Mouse (Mus musculus): ENCODE results near the gene Srm. TPM values are rescaled to one million over a fixed set of nuclear protein-coding genes. Genes with fewer than 3 reads are reported as not detected.

The Srm gene
- polyA plus RNA-seq, 1 experiment: 44.5 TPM

GRCm38 (mm10) chr4:148570693-148571295 lies 20.5 kb upstream of the Srm start:
- WGBS: 41% methylated on average over 9 of the region's 9 CpGs
- H3K4me3 ChIP-seq (ENCODE audit: low read depth, low read length): no peak overlapping the region
- H3K36me3 ChIP-seq (ENCODE audit: control insufficient read depth, insufficient read depth, low read length): peaks cover 73% of the 10 kb centered on the region
- no peaks in the 10 kb centered on the region for H3K27me3 ChIP-seq (ENCODE audit: control insufficient read depth, insufficient read depth, low read length)
- TF ChIP-seq POLR2A (IDR thresholded peaks at IDR 0.05; ENCODE audit: low read depth, low read length): no peak
- TF ChIP-seq CTCF (IDR thresholded peaks at IDR 0.05; ENCODE audit: extremely low read depth, insufficient read length, insufficient replicate concordance, low read depth, low read length): no peak
- peaks cover 12% of the 10 kb centered on the region; the same call in 1 of the 2 replicates for H3K4me1 ChIP-seq (ENCODE audit: control insufficient read depth, insufficient read depth, insufficient read length, low read length)
- no peak overlapping the region for H3K27ac ChIP-seq (ENCODE audit: insufficient read depth, low read depth, low read length)

GRCm38 (mm10) chr4:148573222-148573621 lies 18.1 kb upstream of the Srm start:
- H3K27me3 ChIP-seq (ENCODE audit: control insufficient read depth, insufficient read depth, low read length): no peaks in the 10 kb centered on the region
- 79% methylated on average over 7 of the region's 7 CpGs for WGBS
- peaks cover 66% of the 10 kb centered on the region for H3K36me3 ChIP-seq (ENCODE audit: control insufficient read depth, insufficient read depth, low read length)
- H3K4me1 ChIP-seq (ENCODE audit: control insufficient read depth, insufficient read depth, insufficient read length, low read length): peaks cover 12% of the 10 kb centered on the region; the same call in 1 of the 2 replicates
- no peak overlapping the region for H3K4me3 ChIP-seq (ENCODE audit: low read depth, low read length)
- H3K27ac ChIP-seq (ENCODE audit: insufficient read depth, low read depth, low read length): no peak overlapping the region
- TF ChIP-seq POLR2A (IDR thresholded peaks at IDR 0.05; ENCODE audit: low read depth, low read length): no peak
- no peak for TF ChIP-seq CTCF (IDR thresholded peaks at IDR 0.05; ENCODE audit: extremely low read depth, insufficient read length, insufficient replicate concordance, low read depth, low read length)

- H3K36me3 ChIP-seq (ENCODE audit: control insufficient read depth, insufficient read depth, low read length): peaks cover 44% of the 10 kb centered on the region
- H3K4me3 ChIP-seq (ENCODE audit: low read depth, low read length): no peak overlapping the region
- no peak for TF ChIP-seq POLR2A (IDR thresholded peaks at IDR 0.05; ENCODE audit: low read depth, low read length)
- TF ChIP-seq CTCF (IDR thresholded peaks at IDR 0.05; ENCODE audit: extremely low read depth, insufficient read length, insufficient replicate concordance, low read depth, low read length): no peak
- H3K4me1 ChIP-seq (ENCODE audit: control insufficient read depth, insufficient read depth, insufficient read length, low read length): no peaks in the 10 kb centered on the region
- H3K27ac ChIP-seq (ENCODE audit: insufficient read depth, low read depth, low read length): no peak overlapping the region
- H3K27me3 ChIP-seq (ENCODE audit: control insufficient read depth, insufficient read depth, low read length): no peaks in the 10 kb centered on the region
- WGBS: 86% methylated on average over 9 of the region's 9 CpGs
Measured at GRCm38 (mm10) chr4:148580765-148581164, 10.5 kb upstream of the Srm start.

- WGBS: 91% methylated on average over 5 of the region's 5 CpGs
Measured at GRCm38 (mm10) chr4:148581422-148581821, 9.9 kb upstream of the Srm start.

GRCm38 (mm10) chr4:148583257-148583656 lies 8.0 kb upstream of the Srm start:
- peaks cover 32% of the 10 kb centered on the region for H3K36me3 ChIP-seq (ENCODE audit: control insufficient read depth, insufficient read depth, low read length)
- H3K4me1 ChIP-seq (ENCODE audit: control insufficient read depth, insufficient read depth, insufficient read length, low read length): no peaks in the 10 kb centered on the region
- H3K27me3 ChIP-seq (ENCODE audit: control insufficient read depth, insufficient read depth, low read length): no peaks in the 10 kb centered on the region
- no peak overlapping the region for H3K4me3 ChIP-seq (ENCODE audit: low read depth, low read length)
- TF ChIP-seq POLR2A (IDR thresholded peaks at IDR 0.05; ENCODE audit: low read depth, low read length) (no peak), CTCF (IDR thresholded peaks at IDR 0.05; ENCODE audit: extremely low read depth, insufficient read length, insufficient replicate concordance, low read depth, low read length) (no peak)
- 63% methylated on average over 4 of the region's 4 CpGs for WGBS
- H3K27ac ChIP-seq (ENCODE audit: insufficient read depth, low read depth, low read length): no peak overlapping the region

More at GRCm38 (mm10) chr4:148581422-148581821, 9.9 kb upstream of the Srm start:
- Histone ChIP-seq H3K27ac (ENCODE audit: insufficient read depth, low read depth, low read length) (no peak overlapping the region), H3K27me3 (ENCODE audit: control insufficient read depth, insufficient read depth, low read length) (no peaks in the 10 kb centered on the region), H3K4me3 (ENCODE audit: low read depth, low read length) (no peak overlapping the region), H3K4me1 (ENCODE audit: control insufficient read depth, insufficient read depth, insufficient read length, low read length) (no peaks in the 10 kb centered on the region), H3K36me3 (ENCODE audit: control insufficient read depth, insufficient read depth, low read length) (peaks cover 38% of the 10 kb centered on the region)
- TF ChIP-seq POLR2A (IDR thresholded peaks at IDR 0.05; ENCODE audit: low read depth, low read length) (no peak), CTCF (IDR thresholded peaks at IDR 0.05; ENCODE audit: extremely low read depth, insufficient read length, insufficient replicate concordance, low read depth, low read length) (no peak)

GRCm38 (mm10) chr4:148586648-148587047 lies 4.7 kb upstream of the Srm start:
- 33% methylated on average over 9 of the region's 9 CpGs for WGBS
- no peaks in the 10 kb centered on the region for H3K27me3 ChIP-seq (ENCODE audit: control insufficient read depth, insufficient read depth, low read length)

GRCm38 (mm10) chr4:148588793-148589192 lies 2.5 kb upstream of the Srm start:
- 84% methylated on average over 9 of the region's 9 CpGs for WGBS
- no peaks in the 10 kb centered on the region for H3K36me3 ChIP-seq (ENCODE audit: control insufficient read depth, insufficient read depth, low read length)
- no peak overlapping the region for H3K4me3 ChIP-seq (ENCODE audit: low read depth, low read length)
- H3K27ac ChIP-seq (ENCODE audit: insufficient read depth, low read depth, low read length): no peak overlapping the region
- H3K27me3 ChIP-seq (ENCODE audit: control insufficient read depth, insufficient read depth, low read length): no peaks in the 10 kb centered on the region
- TF ChIP-seq CTCF (IDR thresholded peaks at IDR 0.05; ENCODE audit: extremely low read depth, insufficient read length, insufficient replicate concordance, low read depth, low read length) (no peak), POLR2A (IDR thresholded peaks at IDR 0.05; ENCODE audit: low read depth, low read length) (no peak)
- H3K4me1 ChIP-seq (ENCODE audit: control insufficient read depth, insufficient read depth, insufficient read length, low read length): peaks cover 7% of the 10 kb centered on the region; the same call in 1 of the 2 replicates

More at GRCm38 (mm10) chr4:148586648-148587047, 4.7 kb upstream of the Srm start:
- peaks cover 3% of the 10 kb centered on the region; the same call in 1 of the 2 replicates for H3K4me1 ChIP-seq (ENCODE audit: control insufficient read depth, insufficient read depth, insufficient read length, low read length)
- H3K27ac ChIP-seq (ENCODE audit: insufficient read depth, low read depth, low read length): no peak overlapping the region
- H3K4me3 ChIP-seq (ENCODE audit: low read depth, low read length): no peak overlapping the region
- TF ChIP-seq POLR2A (IDR thresholded peaks at IDR 0.05; ENCODE audit: low read depth, low read length): no peak
- TF ChIP-seq CTCF (IDR thresholded peaks at IDR 0.05; ENCODE audit: extremely low read depth, insufficient read length, insufficient replicate concordance, low read depth, low read length): no peak
- H3K36me3 ChIP-seq (ENCODE audit: control insufficient read depth, insufficient read depth, low read length): peaks cover 7% of the 10 kb centered on the region; the same call in 1 of the 2 replicates

All from small intestine, adult 2 months (tissue).